8 mouse cellular contexts compared by ENCODE assay signal in the genomic region with DNA sequence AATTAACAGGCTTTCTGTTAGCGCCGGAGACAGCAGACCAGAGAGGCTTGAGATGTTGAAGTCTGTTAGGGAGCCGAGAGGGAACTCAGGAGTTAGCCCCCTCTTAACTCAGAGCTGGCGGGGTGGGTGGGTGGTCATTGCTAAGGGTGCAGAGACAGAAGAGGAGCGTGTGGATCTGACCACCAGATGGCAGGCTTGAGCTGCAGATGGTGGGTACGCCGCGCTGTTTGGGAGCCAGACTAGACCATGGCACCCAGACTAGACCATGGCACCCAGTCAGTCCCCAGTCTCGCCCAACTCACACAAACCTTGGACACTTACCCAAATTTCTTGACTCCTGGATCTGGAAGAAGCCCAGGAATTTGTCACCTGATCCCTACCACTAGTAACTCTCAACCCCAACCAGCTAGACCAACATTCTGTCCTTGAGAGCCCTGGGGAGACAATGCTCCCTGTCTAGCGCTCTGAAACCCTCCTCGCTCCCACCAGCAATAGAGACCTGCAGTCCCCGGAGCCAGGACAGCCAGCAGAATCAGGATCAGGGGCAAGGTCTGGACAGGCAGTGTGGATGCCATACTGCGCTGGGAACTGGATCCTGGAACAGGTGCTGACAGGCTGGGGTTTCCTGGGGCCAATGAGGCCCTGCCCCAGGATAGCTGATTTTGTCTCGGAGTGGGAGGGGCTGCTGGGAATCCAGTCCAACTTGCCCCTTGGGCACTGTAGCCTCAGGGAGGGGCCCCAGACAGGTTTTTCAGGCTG. TPM values are rescaled to one million over a fixed set of nuclear protein-coding genes. Genes with fewer than 3 reads are reported as not detected.
DNase-seq lines count a peak whose midpoint lies in the region; ATAC-seq and TF ChIP-seq lines count a peak whose summit lies in the region.

No protein-coding gene starts in this region.

- H3K4me3 ChIP-seq in MEL (ENCODE audit: control insufficient read depth in 1 of 2, insufficient read depth in 1 of 2, low read depth in 2 of 2, low read length in 2 of 2), result no peak overlapping the region
- H3K4me3 ChIP-seq in hindbrain, embryonic 10.5 days, result no peak overlapping the region
- H3K4me3 ChIP-seq in lung, embryonic 15.5 days, result no peak overlapping the region
- H3K4me3 ChIP-seq in thymus, adult 2 months (ENCODE audit: control insufficient read depth, insufficient read depth, low read length), result no peak overlapping the region

- H3K79me2 ChIP-seq in MEL (ENCODE audit: control insufficient read depth, insufficient read depth, low read length, poor library complexity), result no peaks in the 10 kb centered on the region

- H3K36me3 ChIP-seq in MEL (ENCODE audit: control insufficient read depth in 1 of 2, insufficient read depth in 2 of 2, low read length in 2 of 2), result no peaks in the 10 kb centered on the region
- H3K36me3 ChIP-seq in hindbrain, embryonic 10.5 days, result no peaks in the 10 kb centered on the region
- no peaks in the 10 kb centered on the region for H3K36me3 ChIP-seq in lung, embryonic 15.5 days
- no peaks in the 10 kb centered on the region for H3K36me3 ChIP-seq in thymus, adult 2 months (ENCODE audit: control insufficient read depth, insufficient read depth, low read length)

- TF ChIP-seq CTCF in MEL (IDR thresholded peaks at IDR 0.05 in 2 of 3, conservative IDR thresholded peaks at IDR 0.05 in 1 of 3; ENCODE audit: control insufficient read depth in 1 of 3, insufficient read depth in 1 of 3, low read depth in 2 of 3, low read length in 3 of 3, poor library complexity in 1 of 3, severe bottlenecking in 1 of 3), result peak; percentile 78 to 95 (median 87)
- peak; percentile 94 for TF ChIP-seq CTCF in thymus, adult 2 months (IDR thresholded peaks at IDR 0.05; ENCODE audit: borderline replicate concordance, control insufficient read depth, extremely low read depth, insufficient read depth, low read length, poor library complexity)

- TF ChIP-seq POLR2A in MEL (IDR thresholded peaks at IDR 0.05; ENCODE audit: control insufficient read depth in 1 of 2, insufficient read depth in 1 of 2, low read depth in 1 of 2, low read length in 2 of 2, poor library complexity in 1 of 2), result no peak
- TF ChIP-seq POLR2A in thymus, adult 2 months (IDR thresholded peaks at IDR 0.05; ENCODE audit: control insufficient read depth, extremely low read depth, insufficient read depth, low read length, poor library complexity), result no peak

- peaks cover 0 to 3% of the 10 kb centered on the region in 2 experiments; a peak in 1 of 4 replicates for H3K4me1 ChIP-seq in MEL (ENCODE audit: control insufficient read depth in 1 of 2, insufficient read depth in 2 of 2, low read length in 2 of 2)
- peaks cover 42% of the 10 kb centered on the region for H3K4me1 ChIP-seq in hindbrain, embryonic 10.5 days (replicated peaks)
- H3K4me1 ChIP-seq in lung, embryonic 15.5 days, result 0 out of 2 replicates have a peak, but pooled peaks cover 7% of the 10 kb centered on the region
- H3K4me1 ChIP-seq in thymus, adult 2 months (replicated peaks; ENCODE audit: control insufficient read depth, insufficient read depth, low read length), result no peaks in the 10 kb centered on the region

- H3K4me2 ChIP-seq in lung, embryonic 15.5 days, result peak overlapping the region; percentile 10; the same call in 1 of the 2 replicates

- TF ChIP-seq RAD21 in MEL (IDR thresholded peaks at IDR 0.05; ENCODE audit: low read depth, low read length), result peak; percentile 86

- no peak overlapping the region for H3K27ac ChIP-seq in MEL (ENCODE audit: control insufficient read depth, low read depth, low read length)
- H3K27ac ChIP-seq in hindbrain, embryonic 10.5 days, result 0 out of 2 replicates have a peak overlapping the region, but pooled peaks have one; percentile 30
- no peak overlapping the region for H3K27ac ChIP-seq in lung, embryonic 15.5 days
- no peak overlapping the region for H3K27ac ChIP-seq in thymus, adult 2 months (ENCODE audit: control insufficient read depth, insufficient read depth, low read length)

- TF ChIP-seq EP300 in MEL (IDR thresholded peaks at IDR 0.05; ENCODE audit: low read depth in 1 of 2, low read length in 2 of 2), result no peak

- H3K27me3 ChIP-seq in MEL (ENCODE audit: control insufficient read depth in 1 of 2, insufficient read depth in 2 of 2, low read length in 2 of 2), result peaks cover 5 to 6% of the 10 kb centered on the region in 2 experiments; a peak in 3 of 4 replicates
- peaks cover 41% of the 10 kb centered on the region for H3K27me3 ChIP-seq in hindbrain, embryonic 10.5 days (ENCODE audit: insufficient read depth, poor library complexity, severe bottlenecking)
- H3K27me3 ChIP-seq in lung, embryonic 15.5 days, result peaks cover 11% of the 10 kb centered on the region
- H3K27me3 ChIP-seq in thymus, adult 2 months (ENCODE audit: control insufficient read depth, insufficient read depth, low read length), result no peaks in the 10 kb centered on the region

- no peaks in the 10 kb centered on the region for H3K9me3 ChIP-seq in MEL (replicated peaks; ENCODE audit: insufficient read depth, low read length)
- no peaks in the 10 kb centered on the region for H3K9me3 ChIP-seq in hindbrain, embryonic 10.5 days
- no peaks in the 10 kb centered on the region for H3K9me3 ChIP-seq in lung, embryonic 15.5 days

- H3K9ac ChIP-seq in MEL (ENCODE audit: control insufficient read depth, low read depth, low read length, poor library complexity, severe bottlenecking), result no peak overlapping the region
- H3K9ac ChIP-seq in lung, embryonic 15.5 days, result no peak overlapping the region

- peak; percentile 76 for ATAC-seq in lung, embryonic 15.5 days (ENCODE audit: borderline replicate concordance, extremely low read depth, low FRiP score, low TSS enrichment)

- WGBS in hindbrain, embryonic 10.5 days, result 9% methylated on average over 14 of the region's 14 CpGs
- WGBS in lung, embryonic 15.5 days, result 8% methylated on average over 14 of the region's 14 CpGs
- 30% methylated on average over 14 of the region's 14 CpGs for WGBS in thymus, adult 2 months

- peak; percentile 77 for DNase-seq in MEL (ENCODE audit: low read depth, low spot score)
- DNase-seq in cerebellum, adult 8-10 months, result peak; percentile 86
- peak; percentile 85 for DNase-seq in forelimb bud, embryonic 11.5 days (ENCODE audit: low read depth, low spot score)
- peak; percentile 84 for DNase-seq in hindbrain, embryonic 10.5 days (ENCODE audit: low spot score)
- DNase-seq in layer of hippocampus, adult 8-10 months (ENCODE audit: low spot score in 2 of 2), result peak; percentile 63 to 88
- peak; percentile 34 for DNase-seq in ovary, adult 18-20 months (ENCODE audit: low spot score)
- peak; percentile 85 for DNase-seq in thymus, adult 2 months

TF ChIP-seq in MEL, 35 proteins besides CTCF, POLR2A, EP300 and RAD21:
- TF ChIP-seq SMC3 (IDR thresholded peaks at IDR 0.05; ENCODE audit: low read depth, low read length) (peak; percentile 92), ZC3H11A (IDR thresholded peaks at IDR 0.05; ENCODE audit: low read depth, low read length) (peak; percentile 87), ZKSCAN1 (IDR thresholded peaks at IDR 0.05; ENCODE audit: low read depth, low read length) (no peak), ZNF384 (IDR thresholded peaks at IDR 0.05; ENCODE audit: low read depth, low read length) (no peak), MYB (IDR thresholded peaks at IDR 0.05; ENCODE audit: low read depth, low read length) (no peak)

RNA-seq across cellular contexts. Expression of a gene that starts 0.5 kb away (rescaled TPM):
- total RNA-seq in MEL (2012; rRNA removed), result not detected in 2 replicates
- not detected for polyA plus RNA-seq in MEL (2012; ENCODE audit: insufficient read depth in 1 of 2, insufficient read length in 2 of 2, low read depth in 1 of 2, low replicate concordance in 2 of 2, missing spikeins in 1 of 2)
- 0.14 TPM in 1 of 2 replicates, not detected in the other for polyA plus RNA-seq in hindbrain, embryonic 10.5 days (2016; fragmentation: Nextera tagmentation; extraction: Ambion mirVana)
- not detected for total RNA-seq in layer of hippocampus, adult 8-10 months (2022)
- polyA plus RNA-seq in lung, embryonic 15.5 days (2015; fragmentation: Nextera tagmentation; extraction: Ambion mirVana), result 1.3 and 1.5 TPM in 2 replicates
- polyA plus RNA-seq in thymus, adult 2 months (2012; rRNA removed), result 1.4 and 1.6 TPM in 2 replicates

RNA-seq across cellular contexts. Expression of a gene that starts 13.4 kb away (rescaled TPM):
- total RNA-seq in MEL (2012; rRNA removed), result 0.08 TPM in 1 of 2 replicates, not detected in the other
- under 1 TPM in 1 of 2 experiments, not detected in 1; 0.07 TPM for polyA plus RNA-seq in MEL (2012; ENCODE audit: insufficient read depth in 1 of 2, insufficient read length in 2 of 2, low read depth in 1 of 2, low replicate concordance in 2 of 2, missing spikeins in 1 of 2)
- not detected in 2 replicates for polyA plus RNA-seq in hindbrain, embryonic 10.5 days (2016; fragmentation: Nextera tagmentation; extraction: Ambion mirVana)
- not detected for total RNA-seq in layer of hippocampus, adult 8-10 months (2022)
- not detected in 2 replicates for polyA plus RNA-seq in lung, embryonic 15.5 days (2015; fragmentation: Nextera tagmentation; extraction: Ambion mirVana)
- polyA plus RNA-seq in thymus, adult 2 months (2012; rRNA removed), result 0.08 and 0.22 TPM in 2 replicates

RNA-seq across cellular contexts. Expression of a gene that starts 28.3 kb away (rescaled TPM):
- total RNA-seq in MEL (2012; rRNA removed), result 0.58 and 0.78 TPM in 2 replicates
- polyA plus RNA-seq in MEL (2012; ENCODE audit: insufficient read depth in 1 of 2, insufficient read length in 2 of 2, low read depth in 1 of 2, low replicate concordance in 2 of 2, missing spikeins in 1 of 2), result 1 to 10 TPM in 1 of 2 experiments, not detected in 1; 5.1 TPM
- polyA plus RNA-seq in hindbrain, embryonic 10.5 days (2016; fragmentation: Nextera tagmentation; extraction: Ambion mirVana), result 4.6 and 7.3 TPM in 2 replicates
- total RNA-seq in layer of hippocampus, adult 8-10 months (2022), result 10 to 100 TPM; 61.8 to 68.3 (median 64.9) TPM
- polyA plus RNA-seq in lung, embryonic 15.5 days (2015; fragmentation: Nextera tagmentation; extraction: Ambion mirVana), result 17.1 and 17.3 TPM in 2 replicates
- 38.7 and 50.4 TPM in 2 replicates for polyA plus RNA-seq in thymus, adult 2 months (2012; rRNA removed)

RNA-seq across cellular contexts. Expression of a gene that starts 35.9 kb away (rescaled TPM):
- 13.2 and 18.7 TPM in 2 replicates for total RNA-seq in MEL (2012; rRNA removed)
- 10 to 100 TPM in 1 of 2 experiments, not detected in 1; 18.0 TPM for polyA plus RNA-seq in MEL (2012; ENCODE audit: insufficient read depth in 1 of 2, insufficient read length in 2 of 2, low read depth in 1 of 2, low replicate concordance in 2 of 2, missing spikeins in 1 of 2)
- 25.2 and 27.7 TPM in 2 replicates for polyA plus RNA-seq in hindbrain, embryonic 10.5 days (2016; fragmentation: Nextera tagmentation; extraction: Ambion mirVana)
- total RNA-seq in layer of hippocampus, adult 8-10 months (2022), result 10 to 100 TPM; 21.1 to 24.9 (median 23.4) TPM
- 27.3 and 31.7 TPM in 2 replicates for polyA plus RNA-seq in lung, embryonic 15.5 days (2015; fragmentation: Nextera tagmentation; extraction: Ambion mirVana)
- polyA plus RNA-seq in thymus, adult 2 months (2012; rRNA removed), result 30.0 and 30.9 TPM in 2 replicates

RNA-seq across cellular contexts. Expression of a gene that starts 46.9 kb away (rescaled TPM):
- 121 and 140 TPM in 2 replicates for total RNA-seq in MEL (2012; rRNA removed)
- 100 to 1,000 TPM in 1 of 2 experiments, not detected in 1; 129 TPM for polyA plus RNA-seq in MEL (2012; ENCODE audit: insufficient read depth in 1 of 2, insufficient read length in 2 of 2, low read depth in 1 of 2, low replicate concordance in 2 of 2, missing spikeins in 1 of 2)
- 213 and 282 TPM in 2 replicates for polyA plus RNA-seq in hindbrain, embryonic 10.5 days (2016; fragmentation: Nextera tagmentation; extraction: Ambion mirVana)
- 10 to 100 TPM; 63.7 to 73.0 (median 68.9) TPM for total RNA-seq in layer of hippocampus, adult 8-10 months (2022)
- 131 and 133 TPM in 2 replicates for polyA plus RNA-seq in lung, embryonic 15.5 days (2015; fragmentation: Nextera tagmentation; extraction: Ambion mirVana)
- 49.1 and 57.4 TPM in 2 replicates for polyA plus RNA-seq in thymus, adult 2 months (2012; rRNA removed)

Comparison
In these comparisons a context has a peak if more than half of its experiments do, and no peak if none do; other contexts are left out.
1. DNase-seq: peak in every context shown above with its lines; median percentile 86 in cerebellum, adult 8-10 months; 85 in forelimb bud, embryonic 11.5 days; 85 in thymus, adult 2 months; 84 in hindbrain, embryonic 10.5 days; 77 in MEL; 76 in layer of hippocampus, adult 8-10 months; 34 in ovary, adult 18-20 months.